ENCODE assay signal across 13 mouse cellular contexts in genomic region chrX:152201737-152202421, GRCm38 (mm10). TPM values are rescaled to one million over a fixed set of nuclear protein-coding genes. Genes with fewer than 3 reads are reported as not detected.
A peak's percentile ranks its signal among the peaks of the same experiment; 100 is the strongest.
DNase-seq lines count a peak whose midpoint lies in the region; ATAC-seq and TF ChIP-seq lines count a peak whose summit lies in the region.
"Had no signal": no experiment of that assay in that cellular context is flagged by ENCODE, and none has a peak within 500 bp of the region (broad histone marks: within the 10 kb centered on the region; RNA-seq: fewer than 3 reads in every experiment).

No protein-coding gene starts in this region.

- H3K36me3 ChIP-seq in embryonic facial prominence, embryonic 14.5 days (ENCODE audit: control insufficient read depth, insufficient read depth, low read length) = no peaks in the 10 kb centered on the region
- H3K36me3 ChIP-seq in midbrain, embryonic 14.5 days (ENCODE audit: control insufficient read depth, insufficient read depth, low read length) = no peaks in the 10 kb centered on the region
- H3K36me3 ChIP-seq: liver, embryonic 13.5 days had no signal

- peak; percentile 80; the same call in 1 of the 2 replicates for ATAC-seq in embryonic facial prominence, embryonic 14.5 days (ENCODE audit: low read depth)
- ATAC-seq in midbrain, embryonic 14.5 days (ENCODE audit: low FRiP score, low TSS enrichment) = no peak
- ATAC-seq in activated CD4-positive, CD25-positive, alpha-beta regulatory T cell, adult 4 months = no peak
- ATAC-seq: Patski had no signal

- peaks cover 64% of the 10 kb centered on the region for H3K27me3 ChIP-seq in embryonic facial prominence, embryonic 14.5 days (replicated peaks; ENCODE audit: control insufficient read depth, insufficient read depth, low read length)
- peaks cover 60% of the 10 kb centered on the region for H3K27me3 ChIP-seq in midbrain, embryonic 14.5 days (ENCODE audit: control insufficient read depth, insufficient read depth, low read length)
- H3K27me3 ChIP-seq: CH12.LX had no signal

- no peak for TF ChIP-seq CTCF in left cerebral cortex, adult 2 months (IDR thresholded peaks at IDR 0.05)

- DNase-seq in left cerebral cortex, adult 2 months (ENCODE audit: extremely low spot score in 1 of 2, low spot score in 2 of 2) = no peak
- DNase-seq in left cerebral cortex, adult 8-10 months (ENCODE audit: low spot score in 2 of 2) = no peak
- DNase-seq in cerebellum, adult 8-10 months = peak; percentile 23
- DNase-seq in embryonic facial prominence, embryonic 14.5 days (ENCODE audit: low spot score) = peak; percentile 4
- DNase-seq in midbrain, embryonic 14.5 days = peak; percentile 9
- no peak for DNase-seq in ovary, postnatal 10 days (ENCODE audit: low spot score)
- DNase-seq: adrenal gland, adult 8-10 months; gastrocnemius, postnatal 36 days; liver, embryonic 13.5 days had no signal

- WGBS in embryonic facial prominence, embryonic 14.5 days = 50% methylated on average over 3 of the region's 4 CpGs
- 37% methylated on average over 4 of the region's 4 CpGs for WGBS in midbrain, embryonic 14.5 days

- H3K9me3 ChIP-seq in embryonic facial prominence, embryonic 14.5 days (ENCODE audit: control insufficient read depth, low read length) = no peaks in the 10 kb centered on the region
- H3K9me3 ChIP-seq in midbrain, embryonic 14.5 days (ENCODE audit: control insufficient read depth, low read length) = no peaks in the 10 kb centered on the region
- H3K9me3 ChIP-seq: liver, embryonic 13.5 days; megakaryocyte, embryonic 14.5 days had no signal

- H3K9ac ChIP-seq in embryonic facial prominence, embryonic 14.5 days (ENCODE audit: low read depth, low read length) = no peak overlapping the region
- H3K9ac ChIP-seq in midbrain, embryonic 14.5 days (replicated peaks; ENCODE audit: low read length) = no peak overlapping the region
- H3K9ac ChIP-seq: liver, embryonic 13.5 days had no signal

- no peaks in the 10 kb centered on the region for H3K4me1 ChIP-seq in embryonic facial prominence, embryonic 14.5 days (ENCODE audit: control insufficient read depth, insufficient read depth, low read length)
- peaks cover 21% of the 10 kb centered on the region for H3K4me1 ChIP-seq in midbrain, embryonic 14.5 days (ENCODE audit: control insufficient read depth, insufficient read depth, low read length)

- intact Hi-C loops in left cerebral cortex, adult 2 months (cut with DNase I) = no loop called here

- H3K4me3 ChIP-seq in left cerebral cortex, adult 2 months = no peak overlapping the region
- no peak overlapping the region for H3K4me3 ChIP-seq in embryonic facial prominence, embryonic 14.5 days (ENCODE audit: low read depth, low read length)
- no peak overlapping the region for H3K4me3 ChIP-seq in midbrain, embryonic 14.5 days (replicated peaks; ENCODE audit: low read depth, low read length)
- H3K4me3 ChIP-seq: liver, embryonic 13.5 days; megakaryocyte, embryonic 14.5 days had no signal

- peak overlapping the region; percentile 32; the same call in 1 of the 2 replicates for H3K27ac ChIP-seq in left cerebral cortex, adult 2 months
- no peak overlapping the region for H3K27ac ChIP-seq in embryonic facial prominence, embryonic 14.5 days (replicated peaks; ENCODE audit: low read depth, low read length)
- 0 out of 2 replicates have a peak overlapping the region, but pooled peaks have one; percentile 41 for H3K27ac ChIP-seq in midbrain, embryonic 14.5 days (replicated peaks; ENCODE audit: low read depth, low read length)
- H3K27ac ChIP-seq: liver, embryonic 13.5 days had no signal

- no peak overlapping the region for H3K4me2 ChIP-seq in embryonic facial prominence, embryonic 14.5 days (ENCODE audit: low read depth, low read length)
- no peak overlapping the region for H3K4me2 ChIP-seq in midbrain, embryonic 14.5 days (ENCODE audit: low read length)
- H3K4me2 ChIP-seq: liver, embryonic 13.5 days had no signal

RNA-seq across cellular contexts. Expression of gene Kdm5c, which starts 30.9 kb away (rescaled TPM):
- total RNA-seq in left cerebral cortex, adult 2 months (2021) = 10 to 100 TPM; 52.9 to 64.1 TPM
- 10 to 100 TPM; 42.0 to 54.4 (median 46.4) TPM for total RNA-seq in left cerebral cortex, adult 8-10 months (2022)
- 24.9 and 25.5 TPM in 2 replicates for polyA plus RNA-seq in embryonic facial prominence, embryonic 14.5 days (2014; fragmentation: Nextera tagmentation; extraction: Ambion mirVana)
- polyA plus RNA-seq in midbrain, embryonic 14.5 days (2014; fragmentation: Nextera tagmentation; extraction: Ambion mirVana) = 28.8 and 37.7 TPM in 2 replicates
- 10 to 100 TPM; 23.8 to 27.1 TPM for polyA plus RNA-seq in activated CD4-positive, CD25-positive, alpha-beta regulatory T cell, adult 4 months (2017; shearing (Covaris generic))

RNA-seq across cellular contexts. Expression of gene Iqsec2, which starts 57.8 kb away (rescaled TPM):
- total RNA-seq in left cerebral cortex, adult 2 months (2021) = 100 to 1,000 TPM; 152 to 155 TPM
- total RNA-seq in left cerebral cortex, adult 8-10 months (2022) = 100 to 1,000 TPM; 134 to 144 (median 138) TPM
- polyA plus RNA-seq in embryonic facial prominence, embryonic 14.5 days (2014; fragmentation: Nextera tagmentation; extraction: Ambion mirVana) = 4.6 and 5.6 TPM in 2 replicates
- 5.2 and 7.2 TPM in 2 replicates for polyA plus RNA-seq in midbrain, embryonic 14.5 days (2014; fragmentation: Nextera tagmentation; extraction: Ambion mirVana)
- not detected for polyA plus RNA-seq in activated CD4-positive, CD25-positive, alpha-beta regulatory T cell, adult 4 months (2017; shearing (Covaris generic))

Comparison
In these comparisons a context has a peak if more than half of its experiments do, and no peak if none do; other contexts are left out.
1. DNase-seq: peak in cerebellum, adult 8-10 months (single experiment), embryonic facial prominence, embryonic 14.5 days (single experiment) and midbrain, embryonic 14.5 days (single experiment); none in left cerebral cortex, adult 2 months (0 of 2), left cerebral cortex, adult 8-10 months (0 of 2) and ovary, postnatal 10 days (single experiment).